Mouse (Mus musculus) forebrain, embryonic 11.5 days (tissue): ENCODE measurements at regions not wholly inside any gene's neighbourhood (a gene's known extent, or its start where the extent isn't known, plus 50 kb on each side); places are given as distances from the start of the nearest gene placed in this dataset.

Experiments used
- ATAC-seq: fragments of 200-750 bp; cut with Nextera tagmentation; replicated peaks from 2 replicates; pipeline ENCODE4 v1.8.0; 2017; ENCODE audit warnings: moderate TSS enrichment; ENCODE audit not compliant: low FRiP score
- DNase-seq: peaks from one replicate; pipeline ENCODE4 v3.0.0-alpha.2; 2017; ENCODE audit warnings: low spot score
- H3K27ac ChIP-seq: fragments of 300-500 bp; sonication (generic); 2 replicates; pipeline ENCODE4 v1.5.1; 2014; ENCODE audit warnings: low read depth, low read length
- H3K27me3 ChIP-seq: fragments of 300-500 bp; sonication (generic); 2 replicates; pipeline ENCODE4 v1.6.1; 2014; ENCODE audit warnings: mild to moderate bottlenecking, low read length, mixed read lengths; ENCODE audit not compliant: control insufficient read depth, insufficient read depth
- H3K36me3 ChIP-seq: fragments of 300-500 bp; sonication (generic); 2 replicates; pipeline ENCODE4 v1.6.1; 2014; ENCODE audit warnings: mild to moderate bottlenecking, low read length, moderate library complexity, mixed read lengths; ENCODE audit not compliant: control insufficient read depth, insufficient read depth
- H3K4me1 ChIP-seq: fragments of 300-500 bp; sonication (generic); replicated peaks from 2 replicates; pipeline ENCODE4 v1.6.1; 2014; ENCODE audit warnings: low read length, mixed read lengths; ENCODE audit not compliant: control insufficient read depth, insufficient read depth
- H3K4me2 ChIP-seq: fragments of 300-500 bp; sonication (generic); 2 replicates; pipeline ENCODE4 v1.6.1; 2014; ENCODE audit warnings: low read depth, mild to moderate bottlenecking, low read length, moderate library complexity, mixed read lengths; ENCODE audit not compliant: severe bottlenecking
- H3K4me3 ChIP-seq: fragments of 300-500 bp; sonication (generic); 2 replicates; pipeline ENCODE4 v1.5.1; 2014; ENCODE audit warnings: low read depth, low read length
- H3K9ac ChIP-seq: fragments of 300-500 bp; sonication (generic); 2 replicates; pipeline ENCODE4 v1.6.1; 2014; ENCODE audit warnings: low read length
- H3K9me3 ChIP-seq: fragments of 300-500 bp; sonication (generic); 2 replicates; pipeline ENCODE4 v1.6.1; 2016; ENCODE audit warnings: low read length, mixed read lengths; ENCODE audit not compliant: control insufficient read depth
- WGBS: fragments of 180-500 bp; shearing (Covaris S2); extraction: QIAGEN DNeasy Blood & Tissue Kit; methylation state at CpG from one replicate; pipeline ENCODE4 v1.1.7; 2014; 5-methylcytosine and 5-hydroxymethylcytosine counted together

DNA sequence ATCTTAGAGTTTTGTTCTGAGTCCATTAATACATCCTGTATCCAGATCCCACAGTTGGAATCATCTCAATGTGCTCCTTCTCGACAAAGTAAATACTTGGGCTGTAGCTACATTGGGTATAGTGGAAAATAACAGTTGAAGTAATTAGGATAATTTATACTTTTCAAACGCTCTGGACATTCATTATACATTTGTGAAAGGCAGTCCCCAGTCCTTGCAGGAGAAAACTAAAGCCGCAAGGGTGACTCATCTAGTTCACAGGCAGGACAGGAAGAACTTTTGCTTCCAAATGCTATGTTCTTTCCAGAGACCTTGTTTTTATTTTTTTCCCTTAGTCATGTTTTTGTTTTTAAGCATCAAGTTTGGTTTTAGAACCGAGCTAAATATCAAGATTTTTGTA lies 218.8 kb downstream of the Gpr37 start:
- H3K4me1 ChIP-seq = no peaks in the 10 kb centered on the region
- H3K4me3 ChIP-seq = no peak overlapping the region
- H3K36me3 ChIP-seq = no peaks in the 10 kb centered on the region
- no peaks in the 10 kb centered on the region for H3K27me3 ChIP-seq
- no peak overlapping the region for H3K27ac ChIP-seq
- peak; percentile 51 for ATAC-seq
- no peak overlapping the region for H3K4me2 ChIP-seq
- 49% methylated on average over 4 of the region's 4 CpGs for WGBS
- DNase-seq = no peak
- no peaks in the 10 kb centered on the region for H3K9me3 ChIP-seq
- no peak overlapping the region for H3K9ac ChIP-seq

DNA sequence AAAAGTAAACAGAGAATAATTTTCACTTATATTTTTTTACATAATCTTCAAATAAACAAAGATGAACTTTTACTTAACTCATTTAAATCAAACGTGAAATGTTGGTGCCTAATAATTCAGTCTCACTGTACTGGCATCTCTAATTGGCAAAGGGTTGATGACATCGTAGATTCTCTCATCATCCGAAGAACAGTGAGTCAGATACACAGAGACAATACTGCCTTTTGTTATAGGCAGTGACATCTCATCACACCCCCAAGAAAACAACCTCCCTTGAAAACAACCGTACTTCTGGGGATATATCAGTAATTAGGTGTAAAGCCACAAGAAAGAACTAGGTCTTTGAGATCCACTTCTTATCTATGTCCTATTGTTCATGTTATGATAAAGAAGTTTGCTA lies 227.5 kb downstream of the Gpr37 start:
- H3K4me3 ChIP-seq = no peak overlapping the region
- no peaks in the 10 kb centered on the region for H3K36me3 ChIP-seq
- H3K27me3 ChIP-seq = no peaks in the 10 kb centered on the region
- WGBS = 80% methylated on average over 4 of the region's 4 CpGs
- H3K4me1 ChIP-seq = no peaks in the 10 kb centered on the region
- DNase-seq (no peak), ATAC-seq (no peak)
- H3K9me3 ChIP-seq = no peaks in the 10 kb centered on the region
- no peak overlapping the region for H3K4me2 ChIP-seq
- no peak overlapping the region for H3K27ac ChIP-seq
- no peak overlapping the region for H3K9ac ChIP-seq

DNA sequence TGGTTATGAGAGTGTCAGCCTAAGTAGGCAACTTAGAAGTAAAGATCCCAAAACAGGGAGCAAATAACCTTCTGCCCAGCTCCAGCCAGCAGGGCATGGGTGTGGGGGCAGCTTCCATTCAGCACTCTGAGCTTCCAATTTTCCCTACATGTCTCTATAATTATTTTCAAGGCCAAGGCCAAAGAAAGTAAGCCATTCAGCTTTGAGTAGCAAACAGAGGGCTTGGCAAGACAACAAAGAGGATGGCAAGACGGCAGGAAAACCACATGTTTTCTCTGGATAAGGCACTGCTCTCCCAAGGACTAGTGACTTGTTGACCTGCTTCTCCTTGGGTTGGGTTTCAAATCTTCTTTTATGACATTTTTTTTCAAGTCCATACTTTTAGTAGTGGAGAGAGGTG lies 240.1 kb downstream of the Gpr37 start:
- no peaks in the 10 kb centered on the region for H3K9me3 ChIP-seq
- no peak overlapping the region for H3K4me3 ChIP-seq
- WGBS = 46% methylated on average over 1 of the region's 1 CpGs
- H3K4me2 ChIP-seq = no peak overlapping the region
- ATAC-seq = no peak
- H3K9ac ChIP-seq = no peak overlapping the region
- no peaks in the 10 kb centered on the region for H3K4me1 ChIP-seq
- no peak for DNase-seq
- no peak overlapping the region for H3K27ac ChIP-seq
- no peaks in the 10 kb centered on the region for H3K27me3 ChIP-seq
- no peaks in the 10 kb centered on the region for H3K36me3 ChIP-seq

DNA sequence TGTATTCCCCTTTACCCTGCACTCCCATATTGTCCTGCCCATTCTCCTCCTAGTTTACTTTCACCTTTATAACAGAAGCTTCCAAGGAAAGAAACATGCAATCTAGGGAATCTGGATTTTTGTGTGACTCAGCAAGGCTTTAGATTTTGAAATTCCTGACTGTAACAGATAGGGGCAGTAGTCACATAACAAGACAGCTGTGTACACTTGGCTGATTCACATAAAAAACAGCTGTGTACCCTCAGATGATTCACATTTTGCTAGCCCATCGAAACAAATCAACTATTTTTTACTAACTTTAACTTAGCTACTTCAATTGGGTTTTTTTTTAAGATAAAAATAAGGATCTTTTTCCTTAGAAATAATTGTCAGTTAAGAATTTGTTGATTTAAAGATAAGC lies 240.6 kb downstream of the Gpr37 start:
- 74% methylated on average over 1 of the region's 1 CpGs for WGBS
- no peak overlapping the region for H3K4me3 ChIP-seq
- no peaks in the 10 kb centered on the region for H3K27me3 ChIP-seq
- no peak overlapping the region for H3K9ac ChIP-seq
- no peak overlapping the region for H3K27ac ChIP-seq
- H3K9me3 ChIP-seq = no peaks in the 10 kb centered on the region
- no peak overlapping the region for H3K4me2 ChIP-seq
- no peaks in the 10 kb centered on the region for H3K4me1 ChIP-seq
- DNase-seq = no peak
- no peaks in the 10 kb centered on the region for H3K36me3 ChIP-seq
- ATAC-seq = no peak

DNA sequence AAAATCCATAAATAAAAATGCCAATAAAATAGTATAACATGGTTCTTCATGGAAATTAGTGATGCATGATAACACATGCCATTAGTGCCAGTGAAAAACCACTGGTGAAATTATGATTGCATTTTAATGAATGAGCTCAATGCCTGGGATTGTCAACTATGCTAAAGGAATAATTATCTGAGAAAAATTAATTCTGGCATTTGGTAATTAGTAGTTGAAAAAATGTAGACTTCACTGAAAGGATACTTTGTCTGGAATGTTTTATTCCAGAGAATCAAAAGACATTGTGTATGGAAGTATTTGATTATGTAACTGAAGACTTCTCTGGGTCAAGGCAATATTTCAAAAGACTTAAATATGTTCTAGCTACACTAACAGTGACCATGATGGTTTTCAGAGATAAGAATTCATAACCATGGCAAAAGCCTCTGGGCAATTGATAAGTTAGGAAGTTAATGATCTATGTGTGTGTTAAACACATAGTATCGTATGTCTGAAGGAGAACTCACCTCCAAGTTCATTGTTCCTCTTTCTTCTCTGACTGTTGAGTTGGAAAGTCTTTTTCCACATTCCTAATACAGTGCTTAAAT lies 245.1 kb downstream of the Gpr37 start:
- Histone ChIP-seq H3K4me2 (no peak overlapping the region), H3K4me3 (no peak overlapping the region), H3K9me3 (no peaks in the 10 kb centered on the region), H3K4me1 (no peaks in the 10 kb centered on the region), H3K27ac (no peak overlapping the region), H3K27me3 (no peaks in the 10 kb centered on the region), H3K9ac (no peak overlapping the region), H3K36me3 (no peaks in the 10 kb centered on the region)
- ATAC-seq (no peak), DNase-seq (no peak)
- 86% methylated on average over 1 of the region's 1 CpGs for WGBS

DNA sequence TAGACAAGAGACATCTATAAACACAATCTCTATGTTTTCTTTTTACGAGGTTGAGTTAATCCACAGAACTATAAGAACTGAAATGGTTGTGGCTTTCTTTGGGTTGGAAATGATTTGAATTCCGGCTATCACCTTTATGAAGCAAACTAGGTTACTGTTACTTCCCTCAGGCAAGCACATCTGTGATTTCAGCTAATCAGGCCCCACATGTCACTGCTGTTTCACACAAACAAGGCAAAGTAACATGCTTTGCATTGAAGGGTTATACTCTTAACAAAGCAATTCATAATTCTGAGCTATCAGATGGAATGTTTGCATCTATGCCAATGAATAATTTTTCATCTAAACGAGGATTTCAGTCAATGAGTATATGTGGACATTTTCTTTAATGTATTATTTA lies 246.4 kb downstream of the Gpr37 start:
- no peak for ATAC-seq
- 80% methylated on average over 3 of the region's 3 CpGs for WGBS

DNA sequence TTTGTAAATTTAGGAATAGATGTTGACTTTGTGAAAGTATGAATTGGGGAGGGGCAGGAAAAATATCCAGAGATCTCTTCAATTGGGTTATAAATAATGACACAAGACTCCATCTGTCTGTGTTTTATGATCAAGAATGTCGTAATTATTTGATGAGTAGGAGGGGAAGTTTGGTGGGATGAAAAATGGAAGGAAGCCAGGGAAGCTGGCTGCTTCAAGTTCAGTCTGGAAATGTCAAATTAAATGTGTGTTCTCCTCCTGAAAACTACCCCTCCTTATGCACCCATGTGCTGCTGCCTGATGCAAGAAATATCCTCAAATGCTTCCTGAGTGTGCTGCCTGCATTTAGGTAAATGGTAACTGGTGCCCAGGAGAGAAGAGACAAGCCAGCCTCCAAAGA lies 246.8 kb downstream of the Gpr37 start:
- WGBS = 91% methylated on average over 1 of the region's 1 CpGs
- Histone ChIP-seq H3K9ac (no peak overlapping the region), H3K4me1 (no peaks in the 10 kb centered on the region), H3K27me3 (no peaks in the 10 kb centered on the region), H3K36me3 (no peaks in the 10 kb centered on the region), H3K4me3 (no peak overlapping the region), H3K9me3 (no peaks in the 10 kb centered on the region), H3K27ac (no peak overlapping the region), H3K4me2 (no peak overlapping the region)
- ATAC-seq (no peak), DNase-seq (no peak)

More for the DNA sequence above, 246.4 kb downstream of the Gpr37 start:
- Histone ChIP-seq H3K9me3 (no peaks in the 10 kb centered on the region), H3K4me3 (no peak overlapping the region), H3K9ac (no peak overlapping the region), H3K27ac (no peak overlapping the region), H3K4me1 (no peaks in the 10 kb centered on the region), H3K36me3 (no peaks in the 10 kb centered on the region), H3K27me3 (no peaks in the 10 kb centered on the region), H3K4me2 (no peak overlapping the region)
- no peak for DNase-seq

DNA sequence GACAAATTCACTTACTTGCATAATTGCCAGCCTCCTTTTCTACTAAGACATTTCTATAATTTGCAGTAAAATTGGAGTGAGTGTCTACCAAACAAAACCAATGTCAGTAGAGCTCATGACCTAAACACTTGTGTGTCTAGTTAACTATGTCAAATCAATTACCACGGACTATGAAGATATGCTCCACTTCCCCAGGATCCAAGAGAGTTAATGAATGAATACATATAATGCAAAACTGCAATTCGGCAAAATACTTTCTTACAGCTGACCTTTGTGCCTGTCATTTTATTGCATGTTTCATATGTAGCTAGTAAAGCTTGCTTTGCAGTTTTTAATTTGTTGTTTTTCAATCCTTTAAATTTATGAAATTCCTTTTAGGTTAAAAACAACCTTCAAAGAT lies 248.4 kb downstream of the Gpr37 start:
- WGBS = 79% methylated on average over 2 of the region's 2 CpGs
- DNase-seq = no peak

DNA sequence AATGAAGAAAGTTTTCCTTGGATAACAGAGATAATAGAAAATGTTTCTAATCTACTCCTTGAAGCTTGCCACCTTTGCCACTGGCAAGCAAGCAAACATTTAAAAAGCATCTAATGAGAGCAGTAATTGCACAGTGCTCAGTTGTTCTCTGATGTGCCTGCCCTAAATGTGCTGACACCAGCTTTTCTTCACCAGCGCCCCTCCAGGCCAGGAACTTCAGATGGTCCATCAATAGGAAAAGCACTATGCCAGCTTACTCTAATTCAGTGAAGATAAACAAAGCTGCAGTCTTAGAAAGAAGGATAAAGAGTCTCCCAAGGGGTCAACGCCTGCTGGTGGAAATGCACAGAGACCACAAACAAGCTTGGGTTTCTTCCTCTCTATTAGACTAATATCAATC lies 252.7 kb downstream of the Gpr37 start:
- H3K9me3 ChIP-seq = no peaks in the 10 kb centered on the region
- H3K4me2 ChIP-seq = no peak overlapping the region
- no peaks in the 10 kb centered on the region for H3K4me1 ChIP-seq
- WGBS = 2% methylated on average over 2 of the region's 2 CpGs
- no peak overlapping the region for H3K9ac ChIP-seq
- no peak overlapping the region for H3K27ac ChIP-seq
- no peaks in the 10 kb centered on the region for H3K27me3 ChIP-seq
- no peaks in the 10 kb centered on the region for H3K36me3 ChIP-seq
- ATAC-seq (peak; percentile 90), DNase-seq (peak; percentile 57)
- no peak overlapping the region for H3K4me3 ChIP-seq

More for the DNA sequence above, 248.4 kb downstream of the Gpr37 start:
- Histone ChIP-seq H3K27me3 (no peaks in the 10 kb centered on the region), H3K27ac (no peak overlapping the region), H3K4me1 (no peaks in the 10 kb centered on the region), H3K4me2 (no peak overlapping the region), H3K4me3 (no peak overlapping the region), H3K9ac (no peak overlapping the region), H3K9me3 (no peaks in the 10 kb centered on the region), H3K36me3 (no peaks in the 10 kb centered on the region)
- ATAC-seq = no peak
